Mouse (Mus musculus) embryonic fibroblast, embryonic 13.5 days (primary cell): ENCODE results near the gene Evc.

Experiments
- CTCF ChIP-seq: IDR thresholded peaks from 2 replicates; pipeline ENCODE4 v1.5.1; 2011; ENCODE audit warnings: mild to moderate bottlenecking, control low read depth, low read length, moderate library complexity, borderline replicate concordance; ENCODE audit not compliant: insufficient read depth
- POLR2A ChIP-seq: IDR thresholded peaks from 2 replicates; pipeline ENCODE4 v1.6.1; 2011; ENCODE audit warnings: low read depth, mild to moderate bottlenecking, control low read depth, low read length, moderate library complexity

DNA sequence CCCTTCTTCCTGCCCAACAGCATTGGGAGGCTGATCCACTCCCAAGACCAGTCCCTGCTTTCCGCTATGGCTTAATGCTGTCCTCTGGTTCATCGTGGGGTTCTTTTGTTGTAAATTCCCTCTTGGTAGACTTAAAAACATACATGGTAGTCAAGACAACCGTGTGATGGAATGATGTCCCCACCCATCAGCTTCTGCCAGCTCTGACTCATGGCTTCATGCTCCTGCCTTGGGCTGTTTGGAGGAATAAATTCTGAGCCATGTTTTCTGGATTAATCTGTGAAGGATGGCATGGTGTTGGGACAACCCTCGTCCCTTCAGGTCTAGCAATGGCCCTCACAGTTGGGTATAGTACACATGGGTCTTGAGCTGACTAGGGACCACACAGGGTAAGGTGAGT is 43.9 kb upstream of the Evc start:
- TF ChIP-seq CTCF: no peak
- TF ChIP-seq POLR2A: no peak
